Mouse (Mus musculus) liver, embryonic 14.5 days (tissue): ENCODE results near the gene BC049715. TPM values are rescaled to one million over a fixed set of nuclear protein-coding genes. Genes with fewer than 3 reads are reported as not detected.
A peak's percentile ranks its signal among the peaks of the same experiment; 100 is the strongest.

Experiments used
- ATAC-seq: fragments of 200-750 bp; cut with Nextera tagmentation; 2 replicates; pipeline ENCODE4 v1.8.0; 2017; ENCODE audit warnings: moderate number of reproducible peaks, mild to moderate bottlenecking, moderate library complexity; ENCODE audit not compliant: insufficient read depth
- DNase-seq, 3 experiments: peaks; one replicate each; pipeline ENCODE4 v3.0.0-alpha.2; 2012 to 2013; ENCODE audit warnings: low read depth in 3 of 3, low spot score in 3 of 3
- H3K27ac ChIP-seq: fragments of 300-500 bp; sonication (generic); 2 replicates; pipeline ENCODE4 v1.5.1; 2014; ENCODE audit warnings: moderate library complexity, mild to moderate bottlenecking, control low read depth, inconsistent platforms
- H3K27me3 ChIP-seq: fragments of 300-500 bp; sonication (generic); 2 replicates; pipeline ENCODE4 v1.6.1; 2014; ENCODE audit warnings: mild to moderate bottlenecking, low read length, moderate library complexity; ENCODE audit not compliant: control insufficient read depth, insufficient read depth
- H3K36me3 ChIP-seq: fragments of 300-500 bp; sonication (generic); replicated peaks from 2 replicates; pipeline ENCODE4 v1.6.1; 2014; ENCODE audit warnings: low read depth; ENCODE audit not compliant: control insufficient read depth, insufficient read depth
- H3K4me1 ChIP-seq, 2 experiments: fragments of 200-500 bp in 1 of 2; fragments of 300-500 bp in 1 of 2; sonication (generic) in 1 of 2; replicated peaks; 2 replicates each; pipeline ENCODE4 v1.6.1; 2012 to 2014; ENCODE audit warnings: antibody characterized with exemption in 1 of 2, inconsistent platforms in 1 of 2, low read length in 1 of 2; ENCODE audit not compliant: control insufficient read depth in 2 of 2, insufficient read depth in 2 of 2
- H3K4me2 ChIP-seq: fragments of 300-500 bp; sonication (generic); 2 replicates; pipeline ENCODE4 v1.6.1; 2014; ENCODE audit warnings: low read depth, mild to moderate bottlenecking, control low read depth, moderate library complexity
- H3K4me3 ChIP-seq, 2 experiments: fragments of 200-500 bp in 1 of 2; fragments of 300-500 bp in 1 of 2; sonication (generic) in 1 of 2; 2 replicates each; pipeline ENCODE4 v1.5.1; 2012 to 2014; ENCODE audit warnings: low read depth in 2 of 2, low read length in 2 of 2, mild to moderate bottlenecking in 2 of 2, control low read depth in 1 of 2, inconsistent platforms in 1 of 2, moderate library complexity in 1 of 2; ENCODE audit not compliant: insufficient read depth in 1 of 2
- H3K9ac ChIP-seq: fragments of 300-500 bp; sonication (generic); replicated peaks from 2 replicates; pipeline ENCODE4 v1.6.1; 2014; ENCODE audit warnings: mild to moderate bottlenecking, control low read depth, moderate library complexity
- H3K9me3 ChIP-seq: fragments of 300-500 bp; sonication (generic); 2 replicates; pipeline ENCODE4 v1.6.1; 2016; ENCODE audit warnings: low read length, mixed read lengths; ENCODE audit not compliant: control insufficient read depth
- CTCF ChIP-seq: IDR thresholded peaks from 2 replicates; pipeline ENCODE4 v1.5.1; 2016; ENCODE audit warnings: antibody characterized with exemption, low read depth, control low read depth
- EP300 ChIP-seq: IDR thresholded peaks from 2 replicates; pipeline ENCODE4 v1.6.1; 2016; ENCODE audit warnings: antibody characterized with exemption, low read depth
- WGBS: fragments of 180-500 bp; shearing (Covaris S2); extraction: QIAGEN DNeasy Blood & Tissue Kit; methylation state at CpG from one replicate; pipeline ENCODE4 v1.1.7; 2014; ENCODE audit not compliant: insufficient replicate concordance; 5-methylcytosine and 5-hydroxymethylcytosine counted together
- polyA plus RNA-seq, 2 experiments: library from polyadenylated mRNA; depleted of rRNA in 1 of 2; stranded (reverse) in 1 of 2; unstranded in 1 of 2; fragments of >200 nt; fragmentation: Nextera tagmentation in 1 of 2; extraction: Ambion mirVana in 1 of 2; gene quantifications; 2 replicates each; pipeline versions ENCODE4 v1.2.1 to v1.2.3; 2012 to 2014

BC049715 gene
- polyA plus RNA-seq, 2 experiments, result 0.71 to 0.73 TPM

- H3K4me3 ChIP-seq, result no peak overlapping the region
Observed at GRCm38 (mm10) chr6:136850267-136850666, 22.8 kb downstream of the BC049715 start.

DNA sequence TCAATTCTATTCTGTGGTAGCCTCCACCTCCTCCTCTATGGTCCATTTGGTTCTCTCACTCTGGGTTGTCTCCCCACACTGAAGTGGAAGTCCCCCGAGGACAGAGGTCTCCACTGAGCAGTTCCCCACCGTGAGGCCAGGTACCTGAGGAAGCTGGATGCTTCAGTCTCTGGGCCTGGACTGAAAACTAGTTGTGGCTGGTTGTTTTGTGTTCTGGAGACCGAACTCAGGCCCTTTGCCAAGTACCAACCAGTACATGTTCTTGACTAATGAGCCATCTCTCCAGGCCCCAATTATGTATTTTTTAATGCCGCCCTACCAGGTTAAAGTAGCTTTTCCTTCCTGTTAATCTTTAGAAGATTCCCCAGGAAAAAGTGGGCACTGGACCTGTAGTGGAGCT, 24.9 kb downstream of the BC049715 start:
- ATAC-seq (no peak), DNase-seq (no peak)
- Histone ChIP-seq H3K9me3 (no peaks in the 10 kb centered on the region), H3K4me3 (peak overlapping the region in 1 of 2 experiments; percentile 7; a peak in 2 of 4 replicates), H3K27ac (no peak overlapping the region), H3K27me3 (no peaks in the 10 kb centered on the region), H3K4me2 (peak overlapping the region; percentile 67), H3K9ac (no peak overlapping the region), H3K4me1 (peaks cover 31 to 51% of the 10 kb centered on the region in 2 experiments), H3K36me3 (peaks cover 83% of the 10 kb centered on the region)
- TF ChIP-seq EP300 (no peak), CTCF (no peak)
- WGBS, result 79% methylated on average over 4 of the region's 4 CpGs

More at GRCm38 (mm10) chr6:136850267-136850666, 22.8 kb downstream of the BC049715 start:
- H3K9ac ChIP-seq, result no peak overlapping the region
- ATAC-seq (no peak), DNase-seq (no peak)
- TF ChIP-seq EP300 (no peak), CTCF (no peak)
- H3K4me2 ChIP-seq, result no peak overlapping the region
- H3K36me3 ChIP-seq, result peaks cover 89% of the 10 kb centered on the region
- WGBS, result 50% methylated on average over 6 of the region's 6 CpGs
- no peaks in the 10 kb centered on the region for H3K27me3 ChIP-seq
- no peak overlapping the region; the same call in 1 of the 2 replicates for H3K27ac ChIP-seq
- H3K4me1 ChIP-seq, result peaks cover 31 to 51% of the 10 kb centered on the region in 2 experiments
- no peaks in the 10 kb centered on the region for H3K9me3 ChIP-seq

GRCm38 (mm10) chr6:136852762-136853161, 25.3 kb downstream of the BC049715 start:
- TF ChIP-seq CTCF, result no peak
- no peak for TF ChIP-seq EP300
- Histone ChIP-seq H3K36me3 (peaks cover 78% of the 10 kb centered on the region), H3K4me1 (peaks cover 31 to 51% of the 10 kb centered on the region in 2 experiments), H3K27me3 (no peaks in the 10 kb centered on the region), H3K4me3 (peak overlapping the region; percentile 7 to 9), H3K9me3 (no peaks in the 10 kb centered on the region), H3K9ac (peak overlapping the region; percentile 27; the same call in 1 of the 2 replicates), H3K4me2 (peak overlapping the region; percentile 67), H3K27ac (peak overlapping the region; percentile 33; the same call in 1 of the 2 replicates)
- DNase-seq, result no peak
- WGBS, result 53% methylated on average over 3 of the region's 3 CpGs
- ATAC-seq, result no peak

DNA sequence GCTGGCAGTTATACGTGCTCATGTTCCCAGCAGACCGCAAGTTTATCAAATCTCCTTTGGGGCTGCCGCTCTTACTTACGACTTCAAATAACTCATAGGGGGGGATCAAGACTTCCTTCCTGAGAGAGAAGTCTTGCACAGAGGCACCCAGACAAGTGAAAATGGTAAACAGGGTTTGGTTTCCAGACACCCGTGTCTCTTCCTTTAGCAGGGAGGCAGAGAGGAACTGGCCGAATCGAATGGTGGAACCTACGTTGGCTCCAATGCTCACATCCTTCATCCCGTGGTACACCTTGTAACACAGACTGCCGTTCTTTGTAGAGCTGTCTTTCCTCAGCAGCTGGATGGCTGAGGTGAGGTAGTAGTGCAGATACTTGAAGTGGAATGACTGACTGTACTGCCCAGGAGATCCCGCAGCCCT, 26.9 kb downstream of the BC049715 start:
- Histone ChIP-seq H3K4me1 (peaks cover 31 to 51% of the 10 kb centered on the region in 2 experiments), H3K27ac (no peak overlapping the region; the same call in 1 of the 2 replicates), H3K4me2 (peak overlapping the region; percentile 67), H3K36me3 (peaks cover 62% of the 10 kb centered on the region), H3K9ac (peak overlapping the region; percentile 90), H3K27me3 (no peaks in the 10 kb centered on the region), H3K4me3 (peak overlapping the region; percentile 73 to 97), H3K9me3 (no peaks in the 10 kb centered on the region)
- WGBS, result 26% methylated on average over 11 of the region's 11 CpGs
- DNase-seq (no peak), ATAC-seq (no peak)
- no peak for TF ChIP-seq CTCF
- no peak for TF ChIP-seq EP300

GRCm38 (mm10) chr6:136855183-136855582, 27.8 kb downstream of the BC049715 start:
- no peak for DNase-seq
- Histone ChIP-seq H3K4me3 (peak overlapping the region; percentile 73 to 97), H3K4me1 (peaks cover 37 to 47% of the 10 kb centered on the region in 2 experiments), H3K27ac (peak overlapping the region; percentile 99), H3K27me3 (no peaks in the 10 kb centered on the region), H3K4me2 (peak overlapping the region; percentile 67), H3K9me3 (no peaks in the 10 kb centered on the region), H3K36me3 (peaks cover 54% of the 10 kb centered on the region), H3K9ac (peak overlapping the region; percentile 90)
- no peak for ATAC-seq
- 15% methylated on average over 2 of the region's 2 CpGs for WGBS
- no peak for TF ChIP-seq CTCF
- no peak for TF ChIP-seq EP300
